Mouse (Mus musculus) stomach, embryonic 14.5 days (tissue): ENCODE measurements around the gene Lsamp. TPM values are rescaled to one million over a fixed set of nuclear protein-coding genes. Genes with fewer than 3 reads are reported as not detected.

Experiments used
- ATAC-seq: fragments of 200-750 bp; cut with Nextera tagmentation; 2 replicates; pipeline ENCODE4 v1.8.0; 2017; ENCODE audit warnings: low read depth, moderate TSS enrichment; ENCODE audit not compliant: insufficient number of reproducible peaks, insufficient read depth, low FRiP score
- H3K27ac ChIP-seq: fragments of 300-500 bp; sonication (generic); 2 replicates; pipeline ENCODE4 v1.5.1; 2014; ENCODE audit warnings: mild to moderate bottlenecking, low read length, moderate library complexity, mixed read lengths
- H3K27me3 ChIP-seq: fragments of 300-500 bp; sonication (generic); 2 replicates; pipeline ENCODE4 v1.6.1; 2014; ENCODE audit warnings: low read length, control low read depth, mixed read lengths; ENCODE audit not compliant: control insufficient read depth, insufficient read depth
- H3K36me3 ChIP-seq: fragments of 300-500 bp; sonication (generic); 2 replicates; pipeline ENCODE4 v1.6.1; 2014; ENCODE audit warnings: mild to moderate bottlenecking, control low read depth, low read length, moderate library complexity, mixed read lengths; ENCODE audit not compliant: control insufficient read depth, insufficient read depth
- H3K4me1 ChIP-seq: fragments of 300-500 bp; sonication (generic); 2 replicates; pipeline ENCODE4 v1.6.1; 2014; ENCODE audit warnings: low read length, control low read depth, mixed read lengths; ENCODE audit not compliant: control insufficient read depth, insufficient read depth
- H3K4me2 ChIP-seq: fragments of 300-500 bp; sonication (generic); replicated peaks from 2 replicates; pipeline ENCODE4 v1.6.1; 2014; ENCODE audit warnings: low read depth, low read length, control low read depth
- H3K4me3 ChIP-seq: fragments of 300-500 bp; sonication (generic); 2 replicates; pipeline ENCODE4 v1.5.1; 2014; ENCODE audit warnings: low read depth, low read length, control low read depth
- H3K9ac ChIP-seq: fragments of 300-500 bp; sonication (generic); replicated peaks from 2 replicates; pipeline ENCODE4 v1.6.1; 2014; ENCODE audit warnings: low read depth, mild to moderate bottlenecking, control low read depth, low read length, moderate library complexity, mixed read lengths
- H3K9me3 ChIP-seq: fragments of 300-500 bp; sonication (generic); 2 replicates; pipeline ENCODE4 v1.6.1; 2016; ENCODE audit warnings: low read depth, low read length, control low read depth; ENCODE audit not compliant: control insufficient read depth
- WGBS: fragments of 180-500 bp; shearing (Covaris S2); extraction: QIAGEN DNeasy Blood & Tissue Kit; methylation state at CpG from one replicate; pipeline ENCODE4 v1.1.7; 2014; 5-methylcytosine and 5-hydroxymethylcytosine counted together
- polyA plus RNA-seq: library from polyadenylated mRNA; unstranded; fragments of >200 nt; fragmentation: Nextera tagmentation; extraction: Ambion mirVana; gene quantifications from 2 replicates; pipeline ENCODE4 v1.2.1, GENCODE M21; 2014

Lsamp gene
- polyA plus RNA-seq, 1 experiment from 2014 or later: 15.6 TPM

GRCm38 (mm10) chr16:40036719-40037118, 52.6 kb downstream of the Lsamp start:
- 66% methylated on average over 1 of the region's 1 CpGs for WGBS

GRCm38 (mm10) chr16:40059546-40059945, 75.4 kb downstream of the Lsamp start:
- no peak overlapping the region for H3K9ac ChIP-seq
- 48% methylated on average over 2 of the region's 2 CpGs for WGBS
- no peak overlapping the region for H3K4me3 ChIP-seq
- H3K4me1 ChIP-seq: no peaks in the 10 kb centered on the region
- no peak overlapping the region for H3K27ac ChIP-seq
- H3K27me3 ChIP-seq: no peaks in the 10 kb centered on the region
- H3K9me3 ChIP-seq: no peaks in the 10 kb centered on the region
- no peak overlapping the region for H3K4me2 ChIP-seq
- H3K36me3 ChIP-seq: no peaks in the 10 kb centered on the region
- no peak for ATAC-seq

More at GRCm38 (mm10) chr16:40036719-40037118, 52.6 kb downstream of the Lsamp start:
- Histone ChIP-seq H3K27ac (no peak overlapping the region), H3K27me3 (no peaks in the 10 kb centered on the region), H3K9ac (no peak overlapping the region), H3K36me3 (no peaks in the 10 kb centered on the region), H3K4me1 (no peaks in the 10 kb centered on the region), H3K9me3 (no peaks in the 10 kb centered on the region), H3K4me2 (no peak overlapping the region), H3K4me3 (no peak overlapping the region)
- no peak for ATAC-seq

GRCm38 (mm10) chr16:40059968-40060367, 75.8 kb downstream of the Lsamp start:
- Histone ChIP-seq H3K27ac (no peak overlapping the region), H3K4me1 (no peaks in the 10 kb centered on the region), H3K4me2 (no peak overlapping the region), H3K9ac (no peak overlapping the region), H3K9me3 (no peaks in the 10 kb centered on the region), H3K36me3 (no peaks in the 10 kb centered on the region), H3K4me3 (no peak overlapping the region), H3K27me3 (no peaks in the 10 kb centered on the region)
- ATAC-seq: no peak
- WGBS: 68% methylated on average over 1 of the region's 1 CpGs

GRCm38 (mm10) chr16:40060491-40060890, 76.3 kb downstream of the Lsamp start:
- Histone ChIP-seq H3K36me3 (no peaks in the 10 kb centered on the region), H3K9me3 (no peaks in the 10 kb centered on the region), H3K4me3 (no peak overlapping the region), H3K27ac (no peak overlapping the region), H3K4me1 (no peaks in the 10 kb centered on the region), H3K4me2 (no peak overlapping the region), H3K27me3 (no peaks in the 10 kb centered on the region), H3K9ac (no peak overlapping the region)
- 51% methylated on average over 2 of the region's 2 CpGs for WGBS
- ATAC-seq: no peak

GRCm38 (mm10) chr16:40075556-40075955, 91.4 kb downstream of the Lsamp start:
- no peaks in the 10 kb centered on the region for H3K27me3 ChIP-seq
- no peaks in the 10 kb centered on the region for H3K9me3 ChIP-seq
- WGBS: 57% methylated on average over 2 of the region's 2 CpGs
- H3K4me3 ChIP-seq: no peak overlapping the region
- H3K27ac ChIP-seq: no peak overlapping the region
- no peaks in the 10 kb centered on the region for H3K4me1 ChIP-seq
- no peak overlapping the region for H3K9ac ChIP-seq
- H3K4me2 ChIP-seq: no peak overlapping the region
- H3K36me3 ChIP-seq: no peaks in the 10 kb centered on the region
- ATAC-seq: no peak

- Histone ChIP-seq H3K36me3 (no peaks in the 10 kb centered on the region), H3K27me3 (no peaks in the 10 kb centered on the region), H3K4me3 (no peak overlapping the region), H3K9ac (no peak overlapping the region), H3K4me1 (no peaks in the 10 kb centered on the region), H3K27ac (no peak overlapping the region), H3K9me3 (no peaks in the 10 kb centered on the region), H3K4me2 (no peak overlapping the region)
- no peak for ATAC-seq
- WGBS: 72% methylated on average over 3 of the region's 3 CpGs
Measured at GRCm38 (mm10) chr16:40080224-40080623, 96.1 kb downstream of the Lsamp start.

- no peak overlapping the region for H3K4me2 ChIP-seq
- no peaks in the 10 kb centered on the region for H3K9me3 ChIP-seq
- H3K9ac ChIP-seq: no peak overlapping the region
- H3K36me3 ChIP-seq: no peaks in the 10 kb centered on the region
- H3K4me1 ChIP-seq: no peaks in the 10 kb centered on the region
- ATAC-seq: no peak
- no peak overlapping the region for H3K27ac ChIP-seq
- 67% methylated on average over 4 of the region's 4 CpGs for WGBS
- H3K27me3 ChIP-seq: no peaks in the 10 kb centered on the region
- no peak overlapping the region for H3K4me3 ChIP-seq
Measured at GRCm38 (mm10) chr16:40104329-40104728, 120.2 kb downstream of the Lsamp start.

GRCm38 (mm10) chr16:40182918-40183317, 198.8 kb downstream of the Lsamp start:
- H3K9me3 ChIP-seq: no peaks in the 10 kb centered on the region
- ATAC-seq: no peak
- no peak overlapping the region for H3K4me2 ChIP-seq
- H3K4me3 ChIP-seq: no peak overlapping the region
- no peaks in the 10 kb centered on the region for H3K4me1 ChIP-seq
- no peak overlapping the region for H3K27ac ChIP-seq
- WGBS: 49% methylated on average over 1 of the region's 1 CpGs
- no peak overlapping the region for H3K9ac ChIP-seq
- H3K27me3 ChIP-seq: no peaks in the 10 kb centered on the region
- H3K36me3 ChIP-seq: no peaks in the 10 kb centered on the region

GRCm38 (mm10) chr16:40187987-40188590, 203.9 kb downstream of the Lsamp start:
- H3K4me1 ChIP-seq: no peaks in the 10 kb centered on the region
- H3K9ac ChIP-seq: no peak overlapping the region
- 68% methylated on average over 4 of the region's 4 CpGs for WGBS
- H3K27me3 ChIP-seq: no peaks in the 10 kb centered on the region
- no peaks in the 10 kb centered on the region for H3K36me3 ChIP-seq
- H3K4me2 ChIP-seq: no peak overlapping the region
- H3K27ac ChIP-seq: no peak overlapping the region
- no peaks in the 10 kb centered on the region for H3K9me3 ChIP-seq
- no peak for ATAC-seq
- H3K4me3 ChIP-seq: no peak overlapping the region
